Mouse (Mus musculus) right cerebral cortex, postnatal 10 days (tissue): Measurements from ENCODE around the gene Gm21256.
"Not testable (repeated sequence)": the region's sequence is repeated elsewhere in the genome, so short reads cannot be mapped to it uniquely, and the experiment has no call there.

Experiments
- DNase-seq, 2 experiments: peaks; one replicate each; pipeline ENCODE4 v3.0.0; 2021; ENCODE audit warnings: low spot score in 2 of 2

The Gm21256 gene

DNA sequence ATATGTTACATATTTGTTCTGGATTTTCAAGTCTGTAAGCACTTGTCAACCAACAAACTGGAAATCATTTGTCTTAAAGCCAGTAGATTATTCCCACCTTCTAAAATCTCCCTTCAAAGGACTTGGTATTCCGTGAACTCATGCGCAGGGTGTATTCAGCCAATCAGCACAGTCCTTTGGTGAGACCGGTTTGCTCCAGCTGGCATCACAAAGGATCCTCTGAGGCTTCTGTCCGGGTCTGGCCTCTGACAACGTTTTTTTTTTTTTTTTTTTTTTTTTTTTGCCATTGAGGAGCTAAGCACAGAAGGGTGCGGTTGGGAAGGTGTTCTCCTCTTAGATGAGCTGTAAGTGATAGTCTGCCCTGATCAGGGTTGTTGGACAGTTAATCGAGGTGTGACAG, at the start of gene Gm21256:
Gene Gm21256 (plus strand): TSS at position 301 of the 400 bp plus-strand sequence.
- not testable (repeated sequence) for DNase-seq
